Mouse (Mus musculus): ENCODE results near the gene Nme1. TPM values are rescaled to one million over a fixed set of nuclear protein-coding genes. Genes with fewer than 3 reads are reported as not detected.

Nme1 gene
- polyA plus RNA-seq (2012; rRNA removed): 325 and 341 TPM in 2 replicates

DNA sequence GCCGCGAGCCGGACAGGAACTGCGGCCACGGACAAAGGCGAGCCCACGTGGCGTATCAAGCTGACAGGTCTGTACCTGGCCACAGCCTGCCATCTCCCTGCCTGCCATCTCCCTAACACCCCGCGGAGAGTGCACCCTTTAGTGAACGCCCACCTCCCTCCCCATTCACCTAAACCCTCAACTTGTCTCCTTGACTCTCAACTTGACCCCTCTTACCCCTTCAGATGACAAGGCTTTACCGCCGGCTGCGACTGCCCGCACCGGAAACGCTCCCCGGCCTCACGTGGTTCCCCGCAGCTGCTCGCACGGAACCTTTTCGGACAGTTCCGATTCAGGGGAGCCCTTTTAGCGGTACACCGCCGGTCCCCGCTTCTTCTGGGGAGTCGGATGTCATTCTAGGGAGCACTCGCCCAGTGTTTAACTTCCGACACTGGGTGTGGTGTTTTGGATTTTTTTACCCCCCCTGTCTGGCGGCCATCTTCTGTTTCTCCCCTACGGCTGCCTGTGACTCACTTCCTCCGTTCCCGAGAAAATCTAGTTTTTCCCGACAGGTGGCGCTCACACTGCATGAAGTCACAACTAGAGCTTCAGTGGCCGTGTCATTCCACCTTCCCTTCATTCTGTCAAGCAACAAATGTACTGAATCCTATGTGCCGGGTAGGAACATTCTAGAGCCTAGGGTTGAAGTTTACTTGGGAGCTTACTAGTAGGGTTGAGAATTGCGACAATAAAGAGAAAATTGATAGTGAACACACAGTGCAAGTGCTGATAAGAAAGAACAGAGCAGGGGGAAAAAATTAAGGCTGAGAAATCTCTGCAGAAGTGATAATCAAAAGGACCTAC is at the start of gene Nme1, which contains the start of gene Gm20390:
Nme1 (minus strand) TSS at position 517 of the 843 bp plus-strand sequence.
Gm20390 (minus strand) TSS at position 289 of the 843 bp plus-strand sequence.

DNA sequence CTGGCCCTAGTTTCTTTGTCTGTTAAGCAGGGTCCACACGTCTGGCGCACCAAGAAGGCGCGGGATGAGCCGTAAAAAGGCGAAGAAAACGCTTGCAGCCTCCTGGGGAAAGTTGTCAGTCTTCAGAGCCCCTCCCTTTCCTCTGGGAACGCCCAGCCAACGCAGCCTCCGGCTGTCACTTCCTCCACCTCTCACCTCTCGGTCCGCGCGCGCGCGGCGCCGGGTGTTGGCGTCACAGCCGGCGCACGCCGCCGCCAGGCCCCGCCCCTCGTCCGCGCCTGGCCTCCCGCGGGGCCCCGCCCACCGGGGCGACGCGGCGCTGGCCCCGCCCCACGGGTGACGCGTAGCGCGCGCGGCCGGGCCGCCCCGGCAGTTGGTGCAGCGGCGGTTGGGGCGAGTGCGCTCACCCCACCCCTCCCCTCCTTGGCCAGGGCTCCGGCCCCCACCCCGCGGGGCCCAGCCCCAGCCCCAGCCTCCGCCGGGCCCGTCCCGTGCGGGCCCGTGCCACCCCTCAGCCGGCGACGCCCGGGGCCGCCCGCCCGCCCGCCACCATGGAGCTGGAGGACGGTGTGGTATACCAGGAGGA is 27.5 kb upstream of the Nme1 start, which contains the start of gene Spag9:
Spag9 (plus strand) TSS at position 372 of the 586 bp plus-strand sequence.

DNA sequence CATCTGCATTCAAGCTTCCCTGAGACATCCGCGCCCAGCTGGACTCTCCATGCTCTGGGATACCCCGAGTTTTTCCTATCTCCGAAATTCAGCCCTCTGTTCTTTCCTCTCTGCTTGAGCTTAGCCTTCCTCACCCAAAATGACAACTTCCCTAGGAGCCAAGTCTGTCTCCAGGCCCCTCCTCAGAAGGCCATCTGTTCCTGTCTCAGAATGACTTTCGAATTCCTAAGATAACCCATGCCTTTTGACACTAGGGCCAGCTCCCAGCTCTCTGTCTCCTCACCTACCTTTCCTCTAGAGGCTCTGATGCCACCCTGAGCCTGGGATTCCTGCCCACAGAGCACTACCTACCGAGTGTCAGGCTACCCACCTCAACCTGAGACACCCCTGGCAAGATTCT is 12.2 kb downstream of the Nme1 start, which contains the start of gene Nme2:
Nme2 (minus strand) TSS at position 101 of the 400 bp plus-strand sequence.

Other genes starting within 250 kb of the Nme1 start
- 27.2 and 29.2 TPM in 2 replicates for gene Utp18, start 82.8 kb downstream of the Nme1 start, polyA plus RNA-seq (2012; rRNA removed)
- 34.3 and 34.8 TPM in 2 replicates for gene Mbtd1, start 82.7 kb downstream of the Nme1 start, polyA plus RNA-seq (2012; rRNA removed)
- 257 and 264 TPM in 2 replicates for gene Nme2, start 12.3 kb downstream of the Nme1 start, polyA plus RNA-seq (2012; rRNA removed)
- 162 and 188 TPM in 2 replicates for gene Gm20390, start 228 bp downstream of the Nme1 start, polyA plus RNA-seq (2012; rRNA removed)
- 101 and 112 TPM in 2 replicates for gene Spag9, start 27.6 kb upstream of the Nme1 start, polyA plus RNA-seq (2012; rRNA removed)
- gene Tob1, start 242.9 kb upstream of the Nme1 start, polyA plus RNA-seq (2012; rRNA removed): 21.7 and 22.5 TPM in 2 replicates